Mouse (Mus musculus): ENCODE data around the gene Ndc1. TPM values are rescaled to one million over a fixed set of nuclear protein-coding genes. Genes with fewer than 3 reads are reported as not detected.

Ndc1 gene
- 20.5 and 20.9 TPM in 2 replicates for polyA plus RNA-seq (2015; fragmentation: Nextera tagmentation; extraction: Ambion mirVana)

GRCm38 (mm10) chr4:107367567-107368314 lies at the start of gene Ndc1:
Gene Ndc1, plus strand, starts transcription at chr4:107367784.
- H3K4me1 ChIP-seq (replicated peaks): peaks cover 11% of the 10 kb centered on the region
- under 1% methylated on average over 51 of the region's 51 CpGs for WGBS
- H3K36me3 ChIP-seq: peaks cover 9% of the 10 kb centered on the region
- H3K9ac ChIP-seq (replicated peaks): peak within 1 kb of the TSS; percentile 81
- H3K9me3 ChIP-seq: no peaks in the 10 kb centered on the region
- H3K4me2 ChIP-seq (replicated peaks): peak within 1 kb of the TSS; percentile 79
- H3K27me3 ChIP-seq: no peaks in the 10 kb centered on the region
- ATAC-seq: peak; percentile 99
- H3K4me3 ChIP-seq (replicated peaks): peak within 1 kb of the TSS; percentile 84
- peak within 1 kb of the TSS; percentile 91 for H3K27ac ChIP-seq

GRCm38 (mm10) chr4:107318646-107319045 lies 48.9 kb upstream of the Ndc1 start:
- WGBS: 88% methylated on average over 8 of the region's 8 CpGs
- H3K36me3 ChIP-seq: peaks cover 63% of the 10 kb centered on the region
- peaks cover 11% of the 10 kb centered on the region for H3K4me1 ChIP-seq (replicated peaks)
- H3K4me3 ChIP-seq (replicated peaks): no peak overlapping the region
- H3K9me3 ChIP-seq: no peaks in the 10 kb centered on the region
- no peak overlapping the region for H3K27ac ChIP-seq
- H3K27me3 ChIP-seq: no peaks in the 10 kb centered on the region
- ATAC-seq: no peak
- no peak overlapping the region for H3K9ac ChIP-seq (replicated peaks)
- H3K4me2 ChIP-seq (replicated peaks): no peak overlapping the region

- Histone ChIP-seq H3K36me3 (peaks cover 76% of the 10 kb centered on the region), H3K4me2 (replicated peaks) (no peak overlapping the region), H3K9ac (replicated peaks) (no peak overlapping the region), H3K27me3 (no peaks in the 10 kb centered on the region), H3K27ac (no peak overlapping the region), H3K4me3 (replicated peaks) (no peak overlapping the region), H3K9me3 (no peaks in the 10 kb centered on the region), H3K4me1 (replicated peaks) (no peaks in the 10 kb centered on the region)
- ATAC-seq: no peak
- WGBS: 89% methylated on average over 2 of the region's 2 CpGs
Measured at GRCm38 (mm10) chr4:107321041-107321440, 46.5 kb upstream of the Ndc1 start.

- H3K36me3 ChIP-seq: peaks cover 81% of the 10 kb centered on the region
- no peaks in the 10 kb centered on the region for H3K9me3 ChIP-seq
- H3K27me3 ChIP-seq: no peaks in the 10 kb centered on the region
- H3K4me1 ChIP-seq (replicated peaks): no peaks in the 10 kb centered on the region
- H3K4me2 ChIP-seq (replicated peaks): no peak overlapping the region
- H3K9ac ChIP-seq (replicated peaks): no peak overlapping the region
- no peak overlapping the region for H3K27ac ChIP-seq
- WGBS: 96% methylated on average over 2 of the region's 2 CpGs
- H3K4me3 ChIP-seq (replicated peaks): no peak overlapping the region
- no peak for ATAC-seq
Measured at GRCm38 (mm10) chr4:107323113-107323512, 44.5 kb upstream of the Ndc1 start.

GRCm38 (mm10) chr4:107328530-107328929 lies 39.1 kb upstream of the Ndc1 start:
- peaks cover 35% of the 10 kb centered on the region for H3K36me3 ChIP-seq
- no peak overlapping the region for H3K4me3 ChIP-seq (replicated peaks)
- no peak overlapping the region for H3K27ac ChIP-seq
- H3K4me1 ChIP-seq (replicated peaks): no peaks in the 10 kb centered on the region
- no peak overlapping the region for H3K9ac ChIP-seq (replicated peaks)
- WGBS: 95% methylated on average over 8 of the region's 8 CpGs
- H3K9me3 ChIP-seq: peaks cover under 1% of the 10 kb centered on the region; the same call in 1 of the 2 replicates
- ATAC-seq: no peak
- no peaks in the 10 kb centered on the region for H3K27me3 ChIP-seq
- H3K4me2 ChIP-seq (replicated peaks): no peak overlapping the region

GRCm38 (mm10) chr4:107333514-107333913 lies 34.1 kb upstream of the Ndc1 start:
- no peaks in the 10 kb centered on the region for H3K27me3 ChIP-seq
- H3K4me1 ChIP-seq (replicated peaks): no peaks in the 10 kb centered on the region
- peaks cover 11% of the 10 kb centered on the region; the same call in 1 of the 2 replicates for H3K36me3 ChIP-seq
- H3K4me2 ChIP-seq (replicated peaks): no peak overlapping the region
- H3K27ac ChIP-seq: no peak overlapping the region
- H3K9ac ChIP-seq (replicated peaks): no peak overlapping the region
- ATAC-seq: no peak
- H3K4me3 ChIP-seq (replicated peaks): no peak overlapping the region
- 90% methylated on average over 4 of the region's 4 CpGs for WGBS
- peaks cover 3% of the 10 kb centered on the region; the same call in 1 of the 2 replicates for H3K9me3 ChIP-seq

GRCm38 (mm10) chr4:107336356-107336755 lies 31.2 kb upstream of the Ndc1 start:
- Histone ChIP-seq H3K4me3 (replicated peaks) (no peak overlapping the region), H3K9me3 (peaks cover 3% of the 10 kb centered on the region; the same call in 1 of the 2 replicates), H3K4me2 (replicated peaks) (no peak overlapping the region), H3K36me3 (0 out of 2 replicates have a peak, but pooled peaks cover 10% of the 10 kb centered on the region), H3K9ac (replicated peaks) (no peak overlapping the region), H3K4me1 (replicated peaks) (peaks cover 5% of the 10 kb centered on the region), H3K27me3 (no peaks in the 10 kb centered on the region), H3K27ac (no peak overlapping the region)
- WGBS: 86% methylated on average over 8 of the region's 8 CpGs
- no peak for ATAC-seq

- peaks cover 3% of the 10 kb centered on the region; the same call in 1 of the 2 replicates for H3K9me3 ChIP-seq
- no peak overlapping the region for H3K4me2 ChIP-seq (replicated peaks)
- no peaks in the 10 kb centered on the region for H3K27me3 ChIP-seq
- no peak overlapping the region for H3K4me3 ChIP-seq (replicated peaks)
- H3K27ac ChIP-seq: no peak overlapping the region
- WGBS: 93% methylated on average over 5 of the region's 5 CpGs
- no peak overlapping the region for H3K9ac ChIP-seq (replicated peaks)
- 0 out of 2 replicates have a peak, but pooled peaks cover 10% of the 10 kb centered on the region for H3K36me3 ChIP-seq
- H3K4me1 ChIP-seq (replicated peaks): peaks cover 8% of the 10 kb centered on the region
- ATAC-seq: no peak
Measured at GRCm38 (mm10) chr4:107337455-107337854, 30.1 kb upstream of the Ndc1 start.

- H3K9me3 ChIP-seq: no peaks in the 10 kb centered on the region
- peaks cover 22% of the 10 kb centered on the region; the same call in 1 of the 2 replicates for H3K36me3 ChIP-seq
- no peaks in the 10 kb centered on the region for H3K27me3 ChIP-seq
- no peak overlapping the region for H3K27ac ChIP-seq
- WGBS: 41% methylated on average over 5 of the region's 5 CpGs
- no peak overlapping the region for H3K4me3 ChIP-seq (replicated peaks)
- no peak overlapping the region for H3K4me2 ChIP-seq (replicated peaks)
- no peak overlapping the region for H3K9ac ChIP-seq (replicated peaks)
- ATAC-seq: no peak
- H3K4me1 ChIP-seq (replicated peaks): peaks cover 8% of the 10 kb centered on the region
Measured at GRCm38 (mm10) chr4:107341354-107341753, 26.2 kb upstream of the Ndc1 start.

- Histone ChIP-seq H3K27ac (no peak overlapping the region), H3K4me1 (replicated peaks) (peaks cover 19% of the 10 kb centered on the region), H3K4me3 (replicated peaks) (no peak overlapping the region), H3K36me3 (peaks cover 18% of the 10 kb centered on the region; the same call in 1 of the 2 replicates), H3K4me2 (replicated peaks) (no peak overlapping the region), H3K9ac (replicated peaks) (no peak overlapping the region), H3K27me3 (no peaks in the 10 kb centered on the region), H3K9me3 (no peaks in the 10 kb centered on the region)
- WGBS: 81% methylated on average over 7 of the region's 7 CpGs
- ATAC-seq: no peak
Measured at GRCm38 (mm10) chr4:107344612-107345011, 23.0 kb upstream of the Ndc1 start.

- peaks cover 11% of the 10 kb centered on the region for H3K4me1 ChIP-seq (replicated peaks)
- no peak for ATAC-seq
- no peaks in the 10 kb centered on the region for H3K9me3 ChIP-seq
- H3K4me2 ChIP-seq (replicated peaks): no peak overlapping the region
- peaks cover 36% of the 10 kb centered on the region for H3K36me3 ChIP-seq
- no peak overlapping the region for H3K4me3 ChIP-seq (replicated peaks)
- 87% methylated on average over 6 of the region's 6 CpGs for WGBS
- H3K9ac ChIP-seq (replicated peaks): no peak overlapping the region
- H3K27ac ChIP-seq: no peak overlapping the region
- H3K27me3 ChIP-seq: no peaks in the 10 kb centered on the region
Measured at GRCm38 (mm10) chr4:107347221-107347620, 20.4 kb upstream of the Ndc1 start.

- WGBS: 63% methylated on average over 20 of the region's 20 CpGs
- H3K36me3 ChIP-seq: peaks cover 36% of the 10 kb centered on the region
- peaks cover 11% of the 10 kb centered on the region for H3K4me1 ChIP-seq (replicated peaks)
- H3K27ac ChIP-seq: peak overlapping the region; percentile 30; the same call in 1 of the 2 replicates
- no peaks in the 10 kb centered on the region for H3K27me3 ChIP-seq
- H3K9me3 ChIP-seq: no peaks in the 10 kb centered on the region
- no peak overlapping the region for H3K4me2 ChIP-seq (replicated peaks)
- ATAC-seq: peak; percentile 55
- H3K4me3 ChIP-seq (replicated peaks): no peak overlapping the region
- peak overlapping the region; percentile 39 for H3K9ac ChIP-seq (replicated peaks)
Measured at GRCm38 (mm10) chr4:107348529-107349310, 18.9 kb upstream of the Ndc1 start.
